Mouse (Mus musculus) erythroid progenitor cell, adult 5-6 weeks (primary cell): ENCODE measurements around the gene Rec114. TPM values are rescaled to one million over a fixed set of nuclear protein-coding genes. Genes with fewer than 3 reads are reported as not detected.

ENCODE experiments used
- ATAC-seq: replicated peaks from 2 replicates; pipeline ENCODE4 v1.8.0; 2016; ENCODE audit warnings: moderate number of reproducible peaks, mild to moderate bottlenecking, moderate TSS enrichment, inconsistent platforms; ENCODE audit not compliant: poor library complexity, low FRiP score, severe bottlenecking
- total RNA-seq, 2 experiments: library from RNA; stranded (forward) in 1 of 2; stranded (reverse) in 1 of 2; fragments of 150-400 nt in 1 of 2; fragments of 186-747, 209-891 nt in 1 of 2; gene quantifications; 2 replicates each; pipeline versions ENCODE4 v1.2.3 to v1.2.4; 2015 to 2017; ENCODE audit warnings: low replicate concordance in 2 of 2

Rec114 gene
- total RNA-seq, 2 experiments from 2014 or later: 2.6 to 24.3 TPM

DNA sequence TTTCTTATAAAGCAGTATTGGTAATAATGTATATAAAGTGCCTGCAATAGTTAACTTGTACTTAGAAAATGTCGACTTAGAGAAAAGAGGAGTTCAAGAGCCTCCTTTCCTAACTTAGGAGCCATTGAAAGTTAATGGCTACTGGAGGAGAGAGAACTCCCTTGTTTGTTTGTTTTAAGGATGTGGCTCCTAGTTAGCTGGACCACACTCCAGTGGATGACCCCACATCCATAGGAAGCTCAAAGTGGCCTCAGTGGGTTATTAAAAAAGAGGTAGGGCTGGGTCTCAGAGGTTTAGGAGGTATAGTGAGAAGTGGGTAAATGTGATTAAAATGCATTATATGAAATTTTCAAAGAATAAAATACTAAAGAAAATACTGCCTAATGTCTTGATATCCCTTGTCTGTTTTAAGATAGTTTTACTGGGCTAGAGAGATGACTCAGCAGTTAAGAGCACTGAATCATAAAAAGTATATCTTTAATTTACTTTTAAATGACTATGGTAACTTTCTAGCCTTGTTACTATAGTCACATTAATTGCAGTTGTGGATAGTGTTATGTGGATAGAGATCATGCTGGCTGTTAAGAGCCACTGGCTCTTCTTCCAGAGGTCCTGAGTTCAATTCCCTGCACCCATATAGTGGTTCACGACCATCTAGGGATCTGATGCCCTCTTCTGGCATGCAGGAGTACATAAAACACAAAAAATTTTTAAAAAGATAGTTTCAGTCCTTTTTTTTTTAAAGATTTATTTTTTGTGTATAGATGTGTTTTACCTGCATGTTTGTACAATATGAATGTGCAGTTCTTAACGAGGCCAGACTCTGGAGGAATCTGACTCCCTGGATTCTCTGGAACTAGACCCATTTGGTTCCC is 128.5 kb downstream of the Rec114 start:
- peak; percentile 64 for ATAC-seq

DNA sequence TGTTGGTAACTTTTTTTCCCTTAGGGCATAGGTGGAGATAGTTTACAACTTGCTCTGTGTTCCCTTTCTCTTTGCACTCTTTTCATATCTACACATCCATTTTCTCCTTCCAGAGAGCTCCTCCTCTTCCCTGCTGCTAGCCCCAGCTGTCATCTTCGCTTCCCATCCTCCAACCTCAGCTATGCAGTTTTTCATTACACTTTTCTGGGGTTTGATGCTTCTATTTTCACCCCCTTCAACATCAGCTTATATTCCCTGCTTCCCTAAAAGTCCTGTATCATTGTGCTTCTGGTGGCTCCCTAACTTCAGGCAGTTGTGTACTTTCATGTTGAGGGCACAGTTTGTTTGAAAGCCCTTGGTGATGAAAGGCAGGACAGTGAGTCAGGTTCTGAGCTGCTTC is 130.0 kb downstream of the Rec114 start:
- no peak for ATAC-seq

Other genes starting within 250 kb of the Rec114 start
- gene Cd276, start 188.5 kb downstream of the Rec114 start, total RNA-seq (2015; ENCODE audit: low replicate concordance): 0.36 TPM in 1 of 2 replicates, not detected in the other
- not detected in 2 replicates for gene Cd276, start 188.5 kb downstream of the Rec114 start, total RNA-seq (2017; ENCODE audit: low replicate concordance)
- gene Nptn, start 161.7 kb downstream of the Rec114 start, total RNA-seq (2015; ENCODE audit: low replicate concordance): 415 and 552 TPM in 2 replicates
- 202 and 230 TPM in 2 replicates for gene Nptn, start 161.7 kb downstream of the Rec114 start, total RNA-seq (2017; ENCODE audit: low replicate concordance)
- not detected in 2 replicates for gene Hcn4, start 79.4 kb upstream of the Rec114 start, total RNA-seq (2015; ENCODE audit: low replicate concordance)
- not detected in 2 replicates for gene Hcn4, start 79.4 kb upstream of the Rec114 start, total RNA-seq (2017; ENCODE audit: low replicate concordance)